Mouse (Mus musculus) spleen, adult 2 months (tissue): ENCODE measurements around the gene Gm12169.

ENCODE experiments used
- CTCF ChIP-seq: fragments of 200-500 bp; IDR thresholded peaks from 2 replicates; pipeline ENCODE4 v1.5.1; 2011; ENCODE audit warnings: mild to moderate bottlenecking, inconsistent platforms; ENCODE audit not compliant: insufficient read depth, insufficient read length, insufficient replicate concordance; ENCODE audit errors: extremely low read depth
- POLR2A ChIP-seq: fragments of 200-500 bp; IDR thresholded peaks from 2 replicates; pipeline ENCODE4 v1.6.1; 2011; ENCODE audit warnings: low read depth, low read length, inconsistent platforms

DNA sequence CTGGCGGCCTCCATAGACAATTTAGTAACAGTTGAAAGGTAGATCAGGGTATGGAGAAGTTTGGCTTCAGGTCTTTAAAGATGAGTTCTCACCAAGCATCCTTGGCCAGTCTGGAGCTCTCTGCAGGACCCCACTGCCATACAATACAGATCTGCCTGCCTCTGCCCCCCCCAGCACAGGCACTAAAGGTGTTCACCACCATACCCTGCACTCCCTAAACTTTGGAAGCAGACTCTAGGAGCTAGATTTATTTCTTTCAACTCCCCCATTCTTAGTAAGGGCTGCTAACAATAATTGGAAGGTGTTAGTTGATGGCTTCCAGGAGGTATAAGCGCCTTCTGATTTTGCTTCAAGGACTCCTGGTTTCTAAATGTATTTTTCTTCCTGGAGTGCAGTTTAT, 19.5 kb downstream of the Gm12169 start:
- TF ChIP-seq CTCF (no peak), POLR2A (no peak)
